Mouse (Mus musculus) thymus, adult 2 months (tissue): ENCODE measurements at regions not wholly inside any gene's neighbourhood (a gene's known extent, or its start where the extent isn't known, plus 50 kb on each side); places are given as distances from the start of the nearest gene placed in this dataset.
"Not testable (repeated sequence)": the region's sequence is repeated elsewhere in the genome, so short reads cannot be mapped to it uniquely, and the experiment has no call there.

ENCODE experiments used
- DNase-seq: peaks from one replicate; pipeline ENCODE4 v3.0.0; 2021
- H3K27ac ChIP-seq: fragments of 200-500 bp; 2 replicates; pipeline ENCODE4 v1.5.1; 2012; ENCODE audit warnings: low read length, control low read depth; ENCODE audit not compliant: control insufficient read depth, insufficient read depth
- H3K27me3 ChIP-seq: fragments of 200-500 bp; 2 replicates; pipeline ENCODE4 v1.6.1; 2012; ENCODE audit warnings: mild to moderate bottlenecking, low read length, moderate library complexity, mixed read lengths; ENCODE audit not compliant: control insufficient read depth, insufficient read depth
- H3K36me3 ChIP-seq: fragments of 200-500 bp; 2 replicates; pipeline ENCODE4 v1.6.1; 2012; ENCODE audit warnings: mild to moderate bottlenecking, low read length, moderate library complexity; ENCODE audit not compliant: control insufficient read depth, insufficient read depth
- H3K4me1 ChIP-seq: fragments of 200-500 bp; replicated peaks from 2 replicates; pipeline ENCODE4 v1.6.1; 2012; ENCODE audit warnings: low read length; ENCODE audit not compliant: control insufficient read depth, insufficient read depth
- H3K4me3 ChIP-seq: fragments of 200-500 bp; 2 replicates; pipeline ENCODE4 v1.5.1; 2012; ENCODE audit warnings: mild to moderate bottlenecking, low read length, control low read depth, moderate library complexity; ENCODE audit not compliant: control insufficient read depth, insufficient read depth
- CTCF ChIP-seq: fragments of 200-500 bp; IDR thresholded peaks from 2 replicates; pipeline ENCODE4 v1.5.1; 2012; ENCODE audit warnings: mild to moderate bottlenecking, control low read depth, low read length, moderate library complexity, borderline replicate concordance; ENCODE audit not compliant: control insufficient read depth, poor library complexity, insufficient read depth; ENCODE audit errors: extremely low read depth
- POLR2A ChIP-seq: fragments of 200-500 bp; IDR thresholded peaks from 2 replicates; pipeline ENCODE4 v1.6.1; 2012; ENCODE audit warnings: mild to moderate bottlenecking, low read length, control low read depth, moderate library complexity; ENCODE audit not compliant: control insufficient read depth, poor library complexity, insufficient read depth; ENCODE audit errors: extremely low read depth
- WGBS: fragments of 180-500 bp; shearing (Covaris S2); methylation state at CpG from one replicate; pipeline ENCODE4 v1.1.7; 2018; 5-methylcytosine and 5-hydroxymethylcytosine counted together

DNA sequence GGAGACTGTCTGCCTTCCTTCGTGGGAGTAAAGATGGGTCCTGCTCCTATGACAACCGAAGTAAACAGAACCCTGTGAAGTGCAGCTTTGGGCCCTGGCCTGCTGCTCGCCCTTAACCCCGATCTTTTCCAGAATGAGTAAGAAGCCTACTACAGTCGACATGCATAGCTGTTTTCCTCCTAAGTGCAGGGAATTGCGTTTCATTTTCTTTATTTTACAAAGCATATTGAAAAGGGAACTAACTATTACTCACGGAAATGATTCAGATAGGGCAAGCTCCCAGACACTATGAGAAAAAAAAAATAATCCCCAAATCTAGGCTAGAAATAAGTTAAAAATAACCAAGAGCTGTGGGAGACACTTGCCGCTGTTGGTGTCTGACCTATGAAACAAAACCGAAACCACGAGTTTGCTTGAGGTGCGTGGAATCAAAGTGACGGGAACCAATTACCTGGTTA is 204.5 kb downstream of the Kif20b start:
- 0 out of 2 replicates have a peak, but pooled peaks cover 2% of the 10 kb centered on the region for H3K4me1 ChIP-seq

GRCm38 (mm10) chr19:35128104-35128503 is 205.9 kb downstream of the Kif20b start:
- Histone ChIP-seq H3K36me3 (no peaks in the 10 kb centered on the region), H3K27ac (no peak overlapping the region), H3K4me1 (0 out of 2 replicates have a peak, but pooled peaks cover 2% of the 10 kb centered on the region), H3K4me3 (no peak overlapping the region), H3K27me3 (no peaks in the 10 kb centered on the region)
- TF ChIP-seq CTCF = no peak
- no peak for TF ChIP-seq POLR2A
- no peak for DNase-seq
- 31% methylated on average over 3 of the region's 3 CpGs for WGBS

More for the DNA sequence above, 204.5 kb downstream of the Kif20b start:
- no peak for TF ChIP-seq CTCF
- no peak for TF ChIP-seq POLR2A
- DNase-seq = no peak
- WGBS = 4% methylated on average over 12 of the region's 12 CpGs
- H3K36me3 ChIP-seq = no peaks in the 10 kb centered on the region
- no peak overlapping the region for H3K27ac ChIP-seq
- peak overlapping the region; percentile 21 for H3K4me3 ChIP-seq
- no peaks in the 10 kb centered on the region for H3K27me3 ChIP-seq

DNA sequence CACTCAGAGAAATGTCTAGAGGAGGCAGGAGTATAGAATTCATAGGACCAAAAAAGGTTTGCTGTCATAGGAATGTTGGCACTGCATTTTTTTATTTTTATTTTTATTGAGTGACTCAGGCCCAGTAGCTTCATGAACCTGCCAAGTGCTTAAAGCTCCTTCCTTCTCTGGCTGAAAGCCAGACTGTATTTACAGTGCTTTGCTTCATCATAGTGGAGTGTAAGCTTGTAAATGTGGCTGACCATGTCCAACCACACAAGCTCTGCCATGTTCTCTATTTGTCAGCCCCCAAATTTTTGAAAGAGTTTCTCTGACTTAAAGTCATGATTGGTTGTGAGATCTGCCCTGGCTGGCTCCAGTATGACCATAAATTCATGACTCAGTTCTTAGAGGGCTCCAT is 221.0 kb downstream of the Kif20b start:
- no peak for DNase-seq
- H3K36me3 ChIP-seq = no peaks in the 10 kb centered on the region
- no peaks in the 10 kb centered on the region for H3K4me1 ChIP-seq
- no peak overlapping the region for H3K27ac ChIP-seq
- H3K27me3 ChIP-seq = no peaks in the 10 kb centered on the region
- TF ChIP-seq POLR2A = no peak
- no peak for TF ChIP-seq CTCF
- H3K4me3 ChIP-seq = no peak overlapping the region

DNA sequence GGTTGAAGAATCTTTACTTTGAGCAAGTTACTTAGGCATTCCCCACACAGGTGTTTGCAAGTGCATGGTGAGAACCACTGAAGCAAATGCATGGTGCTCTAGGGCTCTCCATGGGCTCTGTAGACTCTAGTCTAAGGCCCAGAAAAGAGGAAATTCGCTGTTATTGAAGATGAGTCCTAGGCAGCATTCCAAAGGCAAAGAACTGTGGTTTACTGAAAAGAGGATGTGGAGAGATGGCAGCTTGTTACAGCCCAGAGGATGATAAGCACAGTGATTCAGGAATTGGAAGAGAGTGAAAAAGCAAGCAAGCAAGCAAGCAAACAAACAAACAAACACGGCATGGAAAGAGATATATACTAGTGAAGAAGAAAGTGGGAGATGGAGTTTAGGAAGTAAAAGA is 221.6 kb downstream of the Kif20b start:
- TF ChIP-seq POLR2A (no peak), CTCF (no peak)
- DNase-seq = no peak

DNA sequence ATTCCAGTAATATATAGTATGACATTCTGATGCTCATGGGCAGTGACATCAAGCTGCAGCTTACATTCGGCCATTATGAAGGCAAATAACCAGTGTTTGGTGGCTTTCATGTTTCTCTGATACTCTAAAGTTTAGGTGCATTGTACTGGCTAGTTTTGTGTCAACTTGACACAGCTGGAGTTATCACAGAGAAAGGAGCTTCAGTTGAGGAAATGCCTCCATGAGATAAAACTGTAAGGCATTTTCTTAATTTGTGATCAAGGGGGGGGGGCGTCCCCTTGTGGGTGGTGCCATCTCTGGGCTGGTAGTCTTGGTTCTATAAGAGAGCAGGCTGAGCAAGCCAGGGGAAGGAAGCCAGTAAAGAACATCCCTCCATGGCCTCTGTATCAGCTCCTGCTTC is 227.3 kb downstream of the Kif20b start:
- 81% methylated on average over 2 of the region's 2 CpGs for WGBS
- not testable (repeated sequence) for H3K4me3 ChIP-seq, H3K36me3 ChIP-seq, H3K4me1 ChIP-seq, H3K27me3 ChIP-seq, H3K27ac ChIP-seq, DNase-seq

More for the DNA sequence above, 221.6 kb downstream of the Kif20b start:
- Histone ChIP-seq H3K4me3 (no peak overlapping the region), H3K36me3 (no peaks in the 10 kb centered on the region), H3K4me1 (no peaks in the 10 kb centered on the region), H3K27me3 (no peaks in the 10 kb centered on the region), H3K27ac (no peak overlapping the region)
- WGBS = 38% methylated on average over 2 of the region's 2 CpGs

- H3K27me3 ChIP-seq = no peaks in the 10 kb centered on the region
- no peak for DNase-seq
- WGBS = 60% methylated on average over 6 of the region's 6 CpGs
- no peak for TF ChIP-seq CTCF
- TF ChIP-seq POLR2A = no peak
- H3K4me3 ChIP-seq = no peak overlapping the region
- no peaks in the 10 kb centered on the region for H3K36me3 ChIP-seq
- H3K4me1 ChIP-seq = no peaks in the 10 kb centered on the region
- no peak overlapping the region for H3K27ac ChIP-seq
Measured at GRCm38 (mm10) chr19:35150780-35151725, 228.9 kb downstream of the Kif20b start.
